In the genomic region with DNA sequence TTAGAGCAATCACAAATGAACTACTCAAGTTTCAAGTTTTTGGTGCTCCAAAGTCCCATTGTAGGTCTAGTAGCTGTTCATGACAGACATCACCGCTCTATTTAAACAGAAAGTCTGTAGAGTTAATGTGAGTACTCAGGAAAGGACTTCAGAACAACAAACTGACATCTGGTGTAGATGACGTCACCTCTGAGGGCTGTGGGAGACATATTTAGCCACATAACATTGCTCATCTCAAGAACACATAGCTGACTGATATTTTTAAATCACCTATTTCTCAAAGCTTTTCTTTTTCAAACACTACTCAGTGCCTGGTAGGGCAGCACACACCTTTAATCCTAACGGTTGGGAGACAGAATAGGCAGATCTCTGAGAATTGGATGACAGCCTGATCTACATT, we compare ENCODE assay signal across 16 mouse cellular contexts. TPM values are rescaled to one million over a fixed set of nuclear protein-coding genes. Genes with fewer than 3 reads are reported as not detected.
DNase-seq lines count a peak whose midpoint lies in the region; ATAC-seq lines count a peak whose summit lies in the region.
"Had no signal": no experiment of that assay in that cellular context is flagged by ENCODE, and none has a peak within 500 bp of the region (broad histone marks: within the 10 kb centered on the region; RNA-seq: fewer than 3 reads in every experiment).

No protein-coding gene starts in this region.

- DNase-seq in frontal cortex, postnatal 14 days (ENCODE audit: low spot score in 2 of 2): no peak
- peak; percentile 24 to 29 for DNase-seq in left cerebral cortex, adult 18-20 months (ENCODE audit: low spot score in 2 of 2)
- DNase-seq in left cerebral cortex, postnatal 36 days (ENCODE audit: low spot score in 2 of 2): no peak
- DNase-seq in right cerebral cortex, adult 2 months (ENCODE audit: low spot score in 2 of 2): peak; percentile 53 to 62
- DNase-seq in right cerebral cortex, postnatal 10 days (ENCODE audit: low spot score in 2 of 2): no peak
- peak; percentile 44 to 53 for DNase-seq in right cerebral cortex, postnatal 36 days (ENCODE audit: low spot score in 2 of 2)
- no peak for DNase-seq in kidney, postnatal 14 days
- DNase-seq: adrenal gland, postnatal 10 days; cerebellum, adult 11-12 months; cerebellum, adult 9-10 months; cerebellum, postnatal 25 days; gastrocnemius, postnatal 10 days; heart, adult 18-20 months; heart, postnatal 14 days had no signal

- peak; percentile 93 for ATAC-seq in frontal cortex, adult (ENCODE audit: low TSS enrichment)
- ATAC-seq: forebrain, embryonic 16.5 days had no signal

- intact Hi-C loops in left cerebral cortex, postnatal 36 days (cut with DNase I): loop anchor here (5.0 kb wide), 1 partner anchor 35 kb away; a partner anchor contains a TSS

RNA-seq across cellular contexts. Expression of a gene that starts 34.4 kb away (rescaled TPM):
- total RNA-seq in left cerebral cortex, adult 18-20 months (2021): 10 to 100 TPM; 24.4 to 27.3 TPM
- total RNA-seq in left cerebral cortex, postnatal 36 days (2021): 10 to 100 TPM; 20.4 to 24.6 TPM

RNA-seq across cellular contexts. Expression of a gene that starts 34.8 kb away (rescaled TPM):
- 10 to 100 TPM; 48.3 to 52.6 TPM for total RNA-seq in left cerebral cortex, adult 18-20 months (2021)
- 10 to 100 TPM; 42.1 to 43.0 TPM for total RNA-seq in left cerebral cortex, postnatal 36 days (2021)

Comparison
In these comparisons a context has a peak if more than half of its experiments do, and no peak if none do; other contexts are left out.
1. DNase-seq: peak in left cerebral cortex, adult 18-20 months (2 of 2), right cerebral cortex, adult 2 months (2 of 2) and right cerebral cortex, postnatal 36 days (2 of 2); none in frontal cortex, postnatal 14 days (0 of 2), left cerebral cortex, postnatal 36 days (0 of 2), right cerebral cortex, postnatal 10 days (0 of 2) and kidney, postnatal 14 days (single experiment).